Mouse (Mus musculus) mouse trophoblast stem cell (cell line): ENCODE measurements at regions not wholly inside any gene's neighbourhood (a gene's known extent, or its start where the extent isn't known, plus 50 kb on each side); places are given as distances from the start of the nearest gene placed in this dataset.

Source experiments
- in situ Hi-C, 2 experiments: fragments of 300-500 bp; cut with MseI, MboI; formaldehyde crosslinking; loops; 2 replicates in 1 of 2; 3 replicates in 1 of 2; pipeline ENCODE4 v1.15.1; 2025

GRCm38 (mm10) chr9:79071961-79072360 is 456.6 kb downstream of the Cd109 start:
- in situ Hi-C loops: no loop called here

GRCm38 (mm10) chr9:79109611-79110010 is 494.3 kb downstream of the Cd109 start:
- in situ Hi-C loops: no loop called here

- in situ Hi-C loops: no loop called here
These were observed 496.0 kb downstream of the Cd109 start for GRCm38 (mm10) chr9:79111326-79111725.

GRCm38 (mm10) chr9:79140970-79141369 is 525.6 kb downstream of the Cd109 start:
- in situ Hi-C loops: no loop called here

GRCm38 (mm10) chr9:79146004-79146403 is 530.7 kb downstream of the Cd109 start:
- in situ Hi-C loops: no loop called here

GRCm38 (mm10) chr9:79165596-79165995 is 550.2 kb downstream of the Cd109 start:
- in situ Hi-C loops: no loop called here

GRCm38 (mm10) chr9:79173036-79173435 is 545.6 kb downstream of the Col12a1 start:
- in situ Hi-C loops: no loop called here

- in situ Hi-C loops: no loop called here
These were observed 538.7 kb downstream of the Col12a1 start for GRCm38 (mm10) chr9:79179954-79180353.

GRCm38 (mm10) chr9:79195420-79195819 is 523.2 kb downstream of the Col12a1 start:
- in situ Hi-C loops: no loop called here

- in situ Hi-C loops: no loop called here
These were observed 516.9 kb downstream of the Col12a1 start for GRCm38 (mm10) chr9:79201755-79202154.

GRCm38 (mm10) chr9:79213364-79213763 is 505.3 kb downstream of the Col12a1 start:
- in situ Hi-C loops: no loop called here

GRCm38 (mm10) chr9:79215986-79216385 is 502.6 kb downstream of the Col12a1 start:
- in situ Hi-C loops: no loop called here

- in situ Hi-C loops: no loop called here
These were observed 502.2 kb downstream of the Col12a1 start for GRCm38 (mm10) chr9:79216432-79216831.

- in situ Hi-C loops: no loop called here
These were observed 485.6 kb downstream of the Col12a1 start for GRCm38 (mm10) chr9:79233081-79233480.

GRCm38 (mm10) chr9:79233751-79234150 is 484.9 kb downstream of the Col12a1 start:
- in situ Hi-C loops: no loop called here

- in situ Hi-C loops: no loop called here
These were observed 448.9 kb downstream of the Col12a1 start for GRCm38 (mm10) chr9:79269646-79270213.

- in situ Hi-C loops: no loop called here
These were observed 448.4 kb downstream of the Col12a1 start for GRCm38 (mm10) chr9:79270256-79270655.

GRCm38 (mm10) chr9:79287849-79288248 is 430.8 kb downstream of the Col12a1 start:
- in situ Hi-C loops: no loop called here

- in situ Hi-C loops: no loop called here
These were observed 423.3 kb downstream of the Col12a1 start for GRCm38 (mm10) chr9:79295306-79295705.

- in situ Hi-C loops: no loop called here
These were observed 417.1 kb downstream of the Col12a1 start for GRCm38 (mm10) chr9:79301580-79301979.

- in situ Hi-C loops: no loop called here
These were observed 408.0 kb downstream of the Col12a1 start for GRCm38 (mm10) chr9:79310591-79310990.

- in situ Hi-C loops: no loop called here
These were observed 401.2 kb downstream of the Col12a1 start for GRCm38 (mm10) chr9:79317411-79317810.

GRCm38 (mm10) chr9:79346371-79347096 is 372.1 kb downstream of the Col12a1 start:
- in situ Hi-C loops: no loop called here
